Mouse (Mus musculus) neural tube, embryonic 11.5 days (tissue): ENCODE measurements around the gene Proz. TPM values are rescaled to one million over a fixed set of nuclear protein-coding genes. Genes with fewer than 3 reads are reported as not detected.
A peak's percentile ranks its signal among the peaks of the same experiment; 100 is the strongest.
"Not testable (repeated sequence)": the region's sequence is repeated elsewhere in the genome, so short reads cannot be mapped to it uniquely, and the experiment has no call there.

Source experiments
- ATAC-seq: fragments of 200-750 bp; cut with Nextera tagmentation; 2 replicates; pipeline ENCODE4 v1.8.0; 2017; ENCODE audit warnings: moderate number of reproducible peaks, mild to moderate bottlenecking, moderate TSS enrichment, moderate library complexity; ENCODE audit not compliant: insufficient read depth, low FRiP score, low TSS enrichment
- DNase-seq: peaks from one replicate; pipeline ENCODE4 v3.0.0-alpha.2; 2015; ENCODE audit warnings: low spot score
- H3K27ac ChIP-seq: fragments of 300-500 bp; sonication (generic); 2 replicates; pipeline ENCODE4 v1.5.1; 2014; ENCODE audit warnings: low read depth, mild to moderate bottlenecking, low read length
- H3K27me3 ChIP-seq: fragments of 300-500 bp; sonication (generic); 2 replicates; pipeline ENCODE4 v1.6.1; 2014; ENCODE audit warnings: mild to moderate bottlenecking, low read length, mixed read lengths; ENCODE audit not compliant: control insufficient read depth, insufficient read depth
- H3K36me3 ChIP-seq: fragments of 300-500 bp; sonication (generic); 2 replicates; pipeline ENCODE4 v1.6.1; 2014; ENCODE audit warnings: mild to moderate bottlenecking, low read length, moderate library complexity, mixed read lengths; ENCODE audit not compliant: control insufficient read depth, insufficient read depth
- H3K4me1 ChIP-seq: fragments of 300-500 bp; sonication (generic); 2 replicates; pipeline ENCODE4 v1.6.1; 2014; ENCODE audit warnings: low read length, mixed read lengths; ENCODE audit not compliant: control insufficient read depth, insufficient read depth
- H3K4me2 ChIP-seq: fragments of 300-500 bp; sonication (generic); 2 replicates; pipeline ENCODE4 v1.6.1; 2014; ENCODE audit warnings: low read depth, mild to moderate bottlenecking, moderate library complexity
- H3K4me3 ChIP-seq: fragments of 300-500 bp; sonication (generic); 2 replicates; pipeline ENCODE4 v1.5.1; 2014; ENCODE audit warnings: low read depth, low read length
- H3K9ac ChIP-seq: fragments of 300-500 bp; sonication (generic); 2 replicates; pipeline ENCODE4 v1.6.1; 2014; ENCODE audit warnings: mild to moderate bottlenecking, low read length
- H3K9me3 ChIP-seq: fragments of 300-500 bp; sonication (generic); 2 replicates; pipeline ENCODE4 v1.6.1; 2016; ENCODE audit warnings: low read length; ENCODE audit not compliant: control insufficient read depth
- WGBS: fragments of 180-500 bp; shearing (Covaris S2); extraction: QIAGEN DNeasy Blood & Tissue Kit; methylation state at CpG from one replicate; pipeline ENCODE4 v1.1.7; 2014; 5-methylcytosine and 5-hydroxymethylcytosine counted together
- polyA plus RNA-seq: library from polyadenylated mRNA; unstranded; fragments of >200 nt; fragmentation: Nextera tagmentation; extraction: Ambion mirVana; gene quantifications from 2 replicates; pipeline ENCODE4 v1.2.1, GENCODE M21; 2014

The Proz gene
- polyA plus RNA-seq, 1 experiment from 2014 or later, result 0.09 TPM

DNA sequence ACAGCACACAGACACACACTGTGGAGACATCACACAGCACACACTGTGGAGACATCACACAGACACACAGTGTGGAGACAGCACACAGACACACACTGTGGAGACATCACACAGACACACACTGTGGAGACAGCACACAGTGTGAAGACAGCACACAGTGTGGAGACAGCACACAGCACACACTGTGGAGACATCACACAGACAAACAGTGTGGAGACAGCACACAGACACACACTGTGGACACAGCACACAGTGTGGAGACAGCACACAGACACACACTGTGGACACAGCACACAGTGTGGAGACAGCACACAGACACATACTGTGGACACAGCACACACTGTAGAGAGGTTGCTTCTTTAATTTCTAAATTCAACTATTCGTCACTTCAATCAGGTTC is 14.9 kb downstream of the Proz start:
- not testable (repeated sequence) for H3K36me3 ChIP-seq, H3K4me3 ChIP-seq, H3K4me1 ChIP-seq, H3K27me3 ChIP-seq, H3K4me2 ChIP-seq, H3K9ac ChIP-seq, ATAC-seq, DNase-seq, H3K27ac ChIP-seq, H3K9me3 ChIP-seq
- 88% methylated on average over 1 of the region's 1 CpGs for WGBS

DNA sequence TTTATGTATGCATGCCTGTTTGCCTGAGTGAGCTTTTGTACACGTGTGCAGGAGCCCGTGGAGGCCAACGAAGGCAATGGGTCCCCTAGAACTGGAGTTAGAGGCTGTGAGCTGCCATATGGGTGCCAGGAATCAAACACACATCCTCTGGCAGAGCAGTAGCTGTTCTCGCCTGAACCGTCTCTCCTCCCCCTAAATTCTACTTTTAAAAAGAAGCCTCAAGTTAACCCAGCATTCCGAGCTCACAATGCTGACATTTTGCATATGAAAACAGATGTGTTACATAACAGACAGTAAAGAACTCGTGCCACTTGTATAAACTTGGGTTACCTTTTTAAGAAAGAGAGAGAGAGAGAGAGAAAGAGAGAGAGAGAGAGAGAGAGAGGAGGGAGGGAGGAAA is 16.8 kb downstream of the Proz start:
- H3K27me3 ChIP-seq, result no peaks in the 10 kb centered on the region
- H3K36me3 ChIP-seq, result peaks cover 16% of the 10 kb centered on the region
- H3K9ac ChIP-seq, result no peak overlapping the region
- 89% methylated on average over 7 of the region's 7 CpGs for WGBS
- no peak overlapping the region for H3K4me2 ChIP-seq
- no peaks in the 10 kb centered on the region for H3K9me3 ChIP-seq
- DNase-seq (no peak), ATAC-seq (no peak)
- H3K4me1 ChIP-seq, result no peaks in the 10 kb centered on the region
- no peak overlapping the region for H3K27ac ChIP-seq
- no peak overlapping the region for H3K4me3 ChIP-seq

DNA sequence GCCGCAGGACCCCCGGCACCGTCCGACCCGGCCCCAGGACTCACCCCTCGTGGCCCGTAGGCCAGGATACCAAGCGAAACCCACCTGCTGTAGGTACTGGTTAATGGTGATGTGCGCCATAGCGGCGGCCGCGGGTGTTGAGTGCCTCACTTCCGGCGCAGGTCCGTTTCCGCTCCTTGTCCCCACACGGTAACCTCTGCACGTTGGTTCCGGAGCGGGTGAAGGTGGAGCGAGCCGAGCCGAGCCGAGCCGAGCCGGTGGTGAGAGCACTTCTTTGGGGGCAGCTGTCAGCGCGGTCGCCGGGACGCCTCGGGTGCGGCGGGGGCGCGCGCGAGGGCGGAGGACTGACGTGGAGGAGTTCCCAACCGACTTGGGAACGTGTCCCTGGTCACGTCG is 44.0 kb downstream of the Proz start:
- ATAC-seq, result peak; percentile 78
- peak overlapping the region; percentile 56 for H3K27ac ChIP-seq

DNA sequence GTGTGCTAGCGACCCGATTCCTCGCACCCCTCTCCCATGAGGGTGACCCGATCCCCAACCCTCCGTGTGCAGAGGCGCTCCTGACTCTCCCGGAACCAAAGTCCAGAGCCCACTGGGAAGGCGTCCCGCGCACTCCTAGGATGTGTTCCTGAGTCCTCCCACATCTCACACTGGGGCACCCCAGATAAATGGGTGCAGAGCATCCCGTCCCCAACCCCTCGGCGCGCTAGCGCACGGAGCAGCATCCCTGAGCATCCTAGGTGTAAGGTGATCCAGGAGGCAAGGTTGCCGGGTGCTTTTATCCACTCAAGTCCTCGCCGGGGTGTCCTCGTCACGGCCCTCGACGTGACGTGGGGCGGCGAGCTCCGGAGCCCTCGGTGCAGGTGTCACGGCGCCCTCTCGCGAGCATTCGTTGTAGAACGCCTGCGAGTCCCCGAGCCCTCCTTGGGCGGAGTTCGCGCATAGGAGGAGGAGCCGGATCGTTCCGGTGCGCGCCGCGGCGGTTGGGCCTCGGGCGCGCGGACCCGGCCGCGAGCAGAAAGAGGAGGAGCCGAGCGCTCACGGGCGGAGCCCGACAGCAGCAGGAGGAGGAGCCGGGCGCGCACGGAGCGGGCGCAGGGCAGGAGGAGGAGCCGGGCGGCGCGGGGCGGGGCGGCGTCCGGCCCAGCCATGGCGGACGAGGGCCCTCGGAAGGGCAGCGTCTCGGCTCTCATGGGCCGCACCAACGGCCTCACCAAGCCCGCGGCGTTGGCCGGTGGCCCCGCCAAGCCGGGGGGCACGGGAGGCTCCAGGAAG is 44.6 kb downstream of the Proz start, which contains the start of the genes Pcid2 and Cul4a:
TSS of gene Pcid2 (minus strand) at position 373 of the 795 bp plus-strand sequence.
TSS of gene Cul4a (plus strand) at position 535 of the 795 bp plus-strand sequence.
- Histone ChIP-seq H3K4me2 (peak within 1 kb of the TSS; percentile 98), H3K9me3 (no peaks in the 10 kb centered on the region)

More for the DNA sequence above, 44.0 kb downstream of the Proz start:
- H3K27me3 ChIP-seq, result no peaks in the 10 kb centered on the region
- peak overlapping the region; percentile 86 for H3K9ac ChIP-seq
- H3K4me2 ChIP-seq, result peak overlapping the region; percentile 89
- peaks cover 12% of the 10 kb centered on the region for H3K4me1 ChIP-seq
- H3K9me3 ChIP-seq, result no peaks in the 10 kb centered on the region
- peak; percentile 91 for DNase-seq
- no peaks in the 10 kb centered on the region for H3K36me3 ChIP-seq
- H3K4me3 ChIP-seq, result peak overlapping the region; percentile 97
- WGBS, result 0% methylated on average over 45 of the region's 45 CpGs

DNA sequence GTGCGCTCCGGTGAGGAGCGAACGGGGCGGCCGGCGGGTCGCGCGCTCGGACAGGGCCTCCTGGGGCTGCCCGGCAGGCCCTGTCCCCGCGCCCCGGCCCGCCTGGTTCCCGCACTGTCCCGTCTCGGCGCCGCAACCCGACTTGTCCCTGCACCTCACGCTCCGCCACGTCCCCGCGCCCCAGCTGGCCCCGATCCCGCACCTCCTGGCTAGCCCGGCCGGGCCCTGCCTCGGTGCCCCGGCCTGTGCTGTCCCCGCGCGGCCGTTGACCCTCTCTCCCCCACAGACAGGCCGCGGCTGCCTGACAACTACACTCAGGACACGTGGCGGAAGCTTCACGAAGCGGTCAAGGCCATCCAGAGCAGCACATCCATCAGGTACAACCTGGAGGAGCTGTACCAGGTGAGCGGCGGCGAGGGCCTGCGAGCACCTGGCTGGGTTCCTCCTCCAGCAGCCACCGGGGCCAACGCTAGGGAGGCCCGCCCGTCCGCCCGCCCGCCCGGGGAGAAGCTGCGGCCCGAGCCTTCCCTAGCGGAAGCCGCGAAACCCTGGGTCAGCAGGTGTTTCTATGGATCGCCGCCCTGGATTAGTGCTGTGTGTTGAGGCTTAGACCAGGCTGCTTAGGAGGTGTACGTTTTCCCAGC is 45.3 kb downstream of the Proz start:
- H3K9me3 ChIP-seq, result no peaks in the 10 kb centered on the region
- no peaks in the 10 kb centered on the region for H3K27me3 ChIP-seq
- H3K4me1 ChIP-seq, result peaks cover 14% of the 10 kb centered on the region
- H3K9ac ChIP-seq, result peak overlapping the region; percentile 93
- no peaks in the 10 kb centered on the region for H3K36me3 ChIP-seq
- ATAC-seq (peak; percentile 68), DNase-seq (no peak)
- H3K27ac ChIP-seq, result 0 out of 2 replicates have a peak overlapping the region, but pooled peaks have one; percentile 53
- H3K4me2 ChIP-seq, result peak overlapping the region; percentile 98
- under 1% methylated on average over 50 of the region's 63 CpGs for WGBS
- H3K4me3 ChIP-seq, result peak overlapping the region; percentile 97

More for the DNA sequence above, 44.6 kb downstream of the Proz start, which contains the start of the genes Pcid2 and Cul4a:
- Histone ChIP-seq H3K9ac (peak within 1 kb of the TSS; percentile 93), H3K4me3 (peak within 1 kb of the TSS; percentile 97), H3K4me1 (peaks cover 12% of the 10 kb centered on the region), H3K36me3 (no peaks in the 10 kb centered on the region), H3K27ac (peak within 1 kb of the TSS; percentile 56), H3K27me3 (no peaks in the 10 kb centered on the region)
- DNase-seq, result peak; percentile 99
- peak; percentile 93 for ATAC-seq
- WGBS, result under 1% methylated on average over 79 of the region's 87 CpGs

DNA sequence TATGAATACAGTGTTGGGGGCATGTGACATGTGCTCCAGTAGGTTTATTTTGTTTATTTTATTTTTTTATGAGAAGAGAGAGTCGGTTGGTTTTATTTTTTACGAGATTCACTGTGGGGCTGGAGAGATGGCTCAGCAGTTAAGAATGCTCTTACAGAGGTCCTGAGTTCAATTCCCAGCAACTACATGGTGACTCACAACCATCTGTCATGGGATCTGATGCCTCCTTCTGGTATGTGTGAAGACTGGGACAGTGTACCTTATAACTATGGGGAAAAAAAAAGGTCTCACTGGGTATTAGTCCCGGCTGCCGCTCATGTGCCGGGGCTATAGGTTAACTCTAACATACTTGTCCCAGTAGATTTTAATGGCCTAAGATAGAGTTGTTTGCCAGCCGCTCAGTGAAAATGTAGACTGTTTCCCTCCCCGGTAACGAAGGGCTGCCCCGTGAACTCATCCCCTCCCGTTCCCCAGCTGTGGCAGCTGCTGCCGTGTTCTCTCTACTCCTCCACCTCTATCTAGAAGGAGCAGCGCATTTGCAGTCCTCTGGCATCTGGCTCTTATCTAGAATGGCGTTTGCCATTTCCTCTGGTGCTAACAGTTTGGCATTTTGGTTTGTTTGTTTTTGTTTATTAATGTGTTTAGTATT is 47.4 kb downstream of the Proz start:
- H3K4me2 ChIP-seq, result no peak overlapping the region
- H3K27me3 ChIP-seq, result no peaks in the 10 kb centered on the region
- DNase-seq, result no peak
- H3K4me1 ChIP-seq, result peaks cover 14% of the 10 kb centered on the region
- no peaks in the 10 kb centered on the region for H3K9me3 ChIP-seq
- ATAC-seq, result no peak
- no peak overlapping the region for H3K9ac ChIP-seq
- no peak overlapping the region for H3K4me3 ChIP-seq
- no peaks in the 10 kb centered on the region for H3K36me3 ChIP-seq
- 91% methylated on average over 13 of the region's 13 CpGs for WGBS
- H3K27ac ChIP-seq, result no peak overlapping the region

DNA sequence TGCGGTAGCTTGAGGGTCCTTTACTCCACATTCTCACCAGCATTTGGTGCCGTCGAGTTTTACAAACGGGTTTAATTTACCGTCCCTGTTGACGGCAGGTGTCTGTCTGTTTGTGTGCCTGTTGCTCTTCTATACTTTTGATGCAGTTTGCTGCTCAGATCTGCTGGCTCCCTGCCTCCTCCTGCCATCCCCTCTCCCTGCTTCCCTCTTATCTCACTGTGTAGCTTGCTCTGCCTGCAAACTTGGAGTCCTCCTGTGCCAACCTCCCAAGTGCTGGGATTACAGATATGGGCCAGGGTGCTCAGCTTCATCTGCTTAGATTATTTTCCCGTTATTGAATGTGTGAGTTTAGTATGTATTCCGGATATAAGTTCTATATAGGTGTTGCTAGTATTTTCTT is 48.3 kb downstream of the Proz start:
- Histone ChIP-seq H3K4me2 (no peak overlapping the region), H3K27ac (no peak overlapping the region), H3K27me3 (no peaks in the 10 kb centered on the region), H3K9ac (no peak overlapping the region), H3K9me3 (no peaks in the 10 kb centered on the region), H3K36me3 (no peaks in the 10 kb centered on the region), H3K4me3 (no peak overlapping the region), H3K4me1 (peaks cover 9% of the 10 kb centered on the region)
- 90% methylated on average over 8 of the region's 8 CpGs for WGBS
- DNase-seq (no peak), ATAC-seq (no peak)

DNA sequence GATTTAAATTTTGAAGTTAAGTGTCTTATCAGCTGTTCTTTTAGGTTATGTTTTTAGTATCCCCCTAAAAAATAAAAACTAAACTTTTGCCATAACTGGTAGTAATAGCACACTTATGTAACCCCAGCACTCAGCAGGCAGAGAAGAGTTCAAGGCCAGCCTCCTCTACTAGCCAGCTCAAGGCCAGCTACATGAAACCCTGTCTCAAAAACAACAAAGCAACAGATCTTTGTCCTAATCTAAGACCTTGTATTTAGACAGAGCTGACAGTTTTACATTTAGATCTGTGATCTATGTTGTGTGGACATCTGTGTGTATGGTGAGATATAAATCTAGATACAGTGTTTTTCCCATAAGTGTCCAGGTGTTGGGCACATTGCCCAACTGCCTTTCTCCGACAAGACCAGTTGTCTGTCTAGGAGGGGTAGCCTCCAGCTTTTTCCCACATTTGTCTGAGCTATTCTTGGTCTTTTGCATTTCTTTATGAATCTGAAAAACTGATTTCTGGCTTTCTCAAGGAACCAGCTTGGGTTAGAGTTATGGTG is 48.8 kb downstream of the Proz start:
- no peak overlapping the region for H3K4me3 ChIP-seq
- H3K4me2 ChIP-seq, result no peak overlapping the region
- 84% methylated on average over 1 of the region's 1 CpGs for WGBS
- no peak for DNase-seq
- H3K9ac ChIP-seq, result no peak overlapping the region
- H3K27ac ChIP-seq, result no peak overlapping the region
- H3K36me3 ChIP-seq, result no peaks in the 10 kb centered on the region
- H3K9me3 ChIP-seq, result no peaks in the 10 kb centered on the region
- no peak for ATAC-seq
- H3K4me1 ChIP-seq, result peaks cover 6% of the 10 kb centered on the region; the same call in 1 of the 2 replicates
- no peaks in the 10 kb centered on the region for H3K27me3 ChIP-seq
